In genomic region chr7:67114056-67114455, GRCm38 (mm10) we compare ENCODE assay signal across 17 mouse cellular contexts.
DNase-seq lines count a peak whose midpoint lies in the region; ATAC-seq lines count a peak whose summit lies in the region.
"Had no signal": no experiment of that assay in that cellular context is flagged by ENCODE, and none has a peak within 500 bp of the region (broad histone marks: within the 10 kb centered on the region; RNA-seq: fewer than 3 reads in every experiment).

No protein-coding gene starts in this region.

- WGBS in heart, embryonic 15.5 days = 91% methylated on average over 3 of the region's 3 CpGs
- WGBS in heart, embryonic 12.5 days = 90% methylated on average over 3 of the region's 3 CpGs
- WGBS in midbrain, embryonic 14.5 days = 100% methylated on average over 3 of the region's 3 CpGs
- 97% methylated on average over 3 of the region's 3 CpGs for WGBS in midbrain, embryonic 15.5 days

- ATAC-seq in heart, embryonic 15.5 days (replicated peaks; ENCODE audit: insufficient number of reproducible peaks, insufficient read depth, low FRiP score, low read depth) = no peak
- ATAC-seq in heart, embryonic 12.5 days (ENCODE audit: insufficient number of reproducible peaks, low FRiP score) = no peak
- no peak for ATAC-seq in midbrain, embryonic 14.5 days (ENCODE audit: low FRiP score, low TSS enrichment)
- no peak for ATAC-seq in midbrain, embryonic 15.5 days (replicated peaks)
- ATAC-seq in megakaryocyte progenitor cell, adult 5-6 weeks (replicated peaks; ENCODE audit: poor library complexity) = peak; percentile 40; the same call in 1 of the 2 replicates

- H3K4me3 ChIP-seq in heart, embryonic 15.5 days = no peak overlapping the region
- H3K4me3 ChIP-seq in heart, embryonic 12.5 days = no peak overlapping the region
- H3K4me3 ChIP-seq in midbrain, embryonic 14.5 days (replicated peaks; ENCODE audit: low read depth, low read length) = no peak overlapping the region
- H3K4me3 ChIP-seq in midbrain, embryonic 15.5 days = no peak overlapping the region
- H3K4me3 ChIP-seq: embryonic facial prominence, embryonic 13.5 days; forebrain, embryonic 10.5 days; gastrocnemius, adult 2 months; kidney, embryonic 15.5 days; liver, embryonic 13.5 days had no signal

- no peaks in the 10 kb centered on the region for H3K36me3 ChIP-seq in heart, embryonic 15.5 days
- H3K36me3 ChIP-seq in heart, embryonic 12.5 days = no peaks in the 10 kb centered on the region
- H3K36me3 ChIP-seq in midbrain, embryonic 14.5 days (ENCODE audit: control insufficient read depth, insufficient read depth, low read length) = no peaks in the 10 kb centered on the region
- H3K36me3 ChIP-seq in midbrain, embryonic 15.5 days (replicated peaks) = no peaks in the 10 kb centered on the region
- H3K36me3 ChIP-seq: embryonic facial prominence, embryonic 13.5 days; forebrain, embryonic 10.5 days; kidney, embryonic 15.5 days; liver, embryonic 13.5 days had no signal

- H3K27ac ChIP-seq in heart, embryonic 15.5 days = 0 out of 2 replicates have a peak overlapping the region, but pooled peaks have one; percentile 12
- no peak overlapping the region for H3K27ac ChIP-seq in heart, embryonic 12.5 days (ENCODE audit: poor library complexity, severe bottlenecking)
- no peak overlapping the region for H3K27ac ChIP-seq in midbrain, embryonic 14.5 days (replicated peaks; ENCODE audit: low read depth, low read length)
- no peak overlapping the region for H3K27ac ChIP-seq in midbrain, embryonic 15.5 days
- H3K27ac ChIP-seq: embryonic facial prominence, embryonic 13.5 days; forebrain, embryonic 10.5 days; gastrocnemius, adult 2 months; kidney, embryonic 15.5 days; liver, embryonic 13.5 days had no signal

- no peak overlapping the region for H3K4me2 ChIP-seq in heart, embryonic 15.5 days
- H3K4me2 ChIP-seq in heart, embryonic 12.5 days = no peak overlapping the region
- no peak overlapping the region for H3K4me2 ChIP-seq in midbrain, embryonic 14.5 days (ENCODE audit: low read length)
- no peak overlapping the region for H3K4me2 ChIP-seq in midbrain, embryonic 15.5 days
- H3K4me2 ChIP-seq: embryonic facial prominence, embryonic 13.5 days; heart, embryonic 11.5 days; kidney, embryonic 15.5 days; liver, embryonic 13.5 days had no signal

- peaks cover 9% of the 10 kb centered on the region; the same call in 1 of the 2 replicates for H3K4me1 ChIP-seq in heart, embryonic 15.5 days (replicated peaks)
- peaks cover 15% of the 10 kb centered on the region for H3K4me1 ChIP-seq in heart, embryonic 12.5 days (replicated peaks)
- H3K4me1 ChIP-seq in midbrain, embryonic 14.5 days (ENCODE audit: control insufficient read depth, insufficient read depth, low read length) = no peaks in the 10 kb centered on the region
- H3K4me1 ChIP-seq in midbrain, embryonic 15.5 days = no peaks in the 10 kb centered on the region
- H3K4me1 ChIP-seq: liver, embryonic 13.5 days had no signal

- no peak overlapping the region for H3K9ac ChIP-seq in heart, embryonic 15.5 days
- no peak overlapping the region for H3K9ac ChIP-seq in heart, embryonic 12.5 days
- H3K9ac ChIP-seq in midbrain, embryonic 14.5 days (replicated peaks; ENCODE audit: low read length) = no peak overlapping the region
- no peak overlapping the region for H3K9ac ChIP-seq in midbrain, embryonic 15.5 days
- H3K9ac ChIP-seq: embryonic facial prominence, embryonic 13.5 days; kidney, embryonic 15.5 days; liver, embryonic 13.5 days had no signal

- H3K27me3 ChIP-seq in heart, embryonic 15.5 days = no peaks in the 10 kb centered on the region
- H3K27me3 ChIP-seq in heart, embryonic 12.5 days (replicated peaks) = no peaks in the 10 kb centered on the region
- H3K27me3 ChIP-seq in midbrain, embryonic 14.5 days (ENCODE audit: control insufficient read depth, insufficient read depth, low read length) = no peaks in the 10 kb centered on the region
- no peaks in the 10 kb centered on the region for H3K27me3 ChIP-seq in midbrain, embryonic 15.5 days (replicated peaks)
- H3K27me3 ChIP-seq: embryonic facial prominence, embryonic 13.5 days; kidney, embryonic 15.5 days; liver, embryonic 13.5 days had no signal

- DNase-seq in midbrain, embryonic 14.5 days = peak; percentile 30
- DNase-seq in embryo, embryonic 10.5 days (ENCODE audit: low spot score) = peak; percentile 7
- DNase-seq in neural tube, embryonic 10.5 days (ENCODE audit: extremely low spot score, low spot score) = no peak
- no peak for DNase-seq in frontal cortex, postnatal 10 days (ENCODE audit: low spot score in 2 of 2)
- DNase-seq: cerebellum, adult 9-10 months; gastrocnemius, adult 2 months; layer of hippocampus, adult 9-11 months; liver, embryonic 13.5 days; lung, postnatal 4 days had no signal

- no peaks in the 10 kb centered on the region for H3K9me3 ChIP-seq in heart, embryonic 15.5 days (replicated peaks)
- no peaks in the 10 kb centered on the region for H3K9me3 ChIP-seq in heart, embryonic 12.5 days (replicated peaks)
- H3K9me3 ChIP-seq in midbrain, embryonic 14.5 days (ENCODE audit: control insufficient read depth, low read length) = no peaks in the 10 kb centered on the region
- no peaks in the 10 kb centered on the region for H3K9me3 ChIP-seq in midbrain, embryonic 15.5 days
- H3K9me3 ChIP-seq: embryonic facial prominence, embryonic 13.5 days; forebrain, embryonic 10.5 days; kidney, embryonic 15.5 days; liver, embryonic 13.5 days had no signal

Comparison
In these comparisons a context has a peak if more than half of its experiments do, and no peak if none do; other contexts are left out.
1. DNase-seq: peak in midbrain, embryonic 14.5 days (single experiment) and embryo, embryonic 10.5 days (single experiment); none in neural tube, embryonic 10.5 days (single experiment) and frontal cortex, postnatal 10 days (0 of 2).